Mouse (Mus musculus) MEL (cell line): Measurements from ENCODE around the gene Zpr1.

Experiments
- CTCF ChIP-seq, 3 experiments: IDR thresholded peaks in 2 of 3; conservative IDR thresholded peaks in 1 of 3; 2 replicates each; pipeline ENCODE4 v1.5.1; 2011 to 2012; ENCODE audit warnings: low read length in 3 of 3, low read depth in 2 of 3, mild to moderate bottlenecking in 2 of 3, improper control_type of control experiment in 1 of 3, inconsistent platforms in 1 of 3, mixed read lengths in 1 of 3, moderate library complexity in 1 of 3; ENCODE audit not compliant: control insufficient read depth in 1 of 3, insufficient read depth in 1 of 3, poor library complexity in 1 of 3, severe bottlenecking in 1 of 3
- ELF1 ChIP-seq: IDR thresholded peaks from 2 replicates; pipeline ENCODE4 v1.6.1; 2014; ENCODE audit warnings: low read depth, mild to moderate bottlenecking, inconsistent platforms, low read length, improper control_type of control experiment, moderate library complexity
- EP300 ChIP-seq, 2 experiments: IDR thresholded peaks; 2 replicates each; pipeline ENCODE4 v1.6.1; 2011; ENCODE audit warnings: improper control_type of control experiment in 2 of 2, low read length in 2 of 2, low read depth in 1 of 2, mild to moderate bottlenecking in 1 of 2
- ETS1 ChIP-seq: IDR thresholded peaks from 2 replicates; pipeline ENCODE4 v1.6.1; 2012; ENCODE audit warnings: low read depth, mild to moderate bottlenecking, inconsistent platforms, low read length, improper control_type of control experiment, moderate library complexity
- GABPA ChIP-seq: IDR thresholded peaks from 2 replicates; pipeline ENCODE4 v1.6.1; 2012; ENCODE audit warnings: low read depth, mild to moderate bottlenecking, inconsistent platforms, low read length, improper control_type of control experiment, moderate library complexity
- GATA1 ChIP-seq: IDR thresholded peaks from 2 replicates; pipeline ENCODE4 v1.6.1; 2011; ENCODE audit warnings: low read depth, low read length, improper control_type of control experiment
- MAFK ChIP-seq: IDR thresholded peaks from 2 replicates; pipeline ENCODE4 v1.6.1; 2011; ENCODE audit warnings: low read depth, mild to moderate bottlenecking, low read length, improper control_type of control experiment, borderline replicate concordance
- MAZ ChIP-seq: IDR thresholded peaks from 2 replicates; pipeline ENCODE4 v1.6.1; 2012; ENCODE audit warnings: low read depth, mild to moderate bottlenecking, inconsistent platforms, low read length, improper control_type of control experiment
- MEF2A ChIP-seq: IDR thresholded peaks from 2 replicates; pipeline ENCODE4 v1.6.1; 2014; ENCODE audit warnings: low read depth, mild to moderate bottlenecking, inconsistent platforms, low read length, improper control_type of control experiment; ENCODE audit not compliant: poor library complexity, insufficient replicate concordance, severe bottlenecking; ENCODE audit errors: extremely low read depth
- POLR2A ChIP-seq, 2 experiments: IDR thresholded peaks; 2 replicates each; pipeline ENCODE4 v1.6.1; 2011 to 2012; ENCODE audit warnings: low read length in 2 of 2, mild to moderate bottlenecking in 2 of 2, control low read depth in 1 of 2, improper control_type of control experiment in 1 of 2, low read depth in 1 of 2, moderate library complexity in 1 of 2; ENCODE audit not compliant: control insufficient read depth in 1 of 2, insufficient read depth in 1 of 2, poor library complexity in 1 of 2
- POLR2AphosphoS2 ChIP-seq: IDR thresholded peaks from 2 replicates; pipeline ENCODE4 v1.6.1; 2011; ENCODE audit warnings: low read length, improper control_type of control experiment
- RAD21 ChIP-seq: IDR thresholded peaks from 2 replicates; pipeline ENCODE4 v1.6.1; 2011; ENCODE audit warnings: mild to moderate bottlenecking, low read depth, low read length, improper control_type of control experiment
- TAL1 ChIP-seq: IDR thresholded peaks from 2 replicates; pipeline ENCODE4 v1.6.1; 2012; ENCODE audit warnings: mild to moderate bottlenecking, inconsistent platforms, low read length, moderate library complexity, mixed read lengths
- USF1 ChIP-seq: IDR thresholded peaks from 2 replicates; pipeline ENCODE4 v1.6.1; 2014; ENCODE audit warnings: low read depth, mild to moderate bottlenecking, inconsistent platforms, low read length, improper control_type of control experiment, moderate library complexity

DNA sequence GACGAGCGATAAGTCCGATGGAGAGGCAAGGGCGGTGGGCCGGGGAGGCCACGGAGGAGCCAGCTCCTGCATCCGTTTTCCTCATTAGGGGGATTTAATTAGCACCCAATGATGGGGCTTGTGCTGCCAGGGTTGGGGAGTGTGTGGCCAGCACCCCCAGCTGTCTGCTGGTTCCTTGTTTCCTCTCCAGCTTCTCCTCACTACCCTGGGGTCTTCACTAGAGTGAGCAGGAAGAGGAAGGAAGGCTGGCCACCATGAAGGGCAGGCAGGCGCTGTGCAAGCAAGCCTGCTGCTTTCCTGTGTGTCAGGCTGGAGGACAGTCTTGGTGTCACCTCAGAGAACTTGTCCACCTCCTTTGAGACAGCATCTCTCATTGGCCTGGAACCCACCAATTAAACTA lies 44.0 kb downstream of the Zpr1 start:
- no peak for TF ChIP-seq CTCF (IDR thresholded peaks at IDR 0.05 in 2 of 3, conservative IDR thresholded peaks at IDR 0.05 in 1 of 3; ENCODE audit: control insufficient read depth in 1 of 3, insufficient read depth in 1 of 3, low read depth in 2 of 3, low read length in 3 of 3, poor library complexity in 1 of 3, severe bottlenecking in 1 of 3)
- no peak for TF ChIP-seq POLR2AphosphoS2
- no peak for TF ChIP-seq GATA1
- TF ChIP-seq TAL1: no peak
- no peak for TF ChIP-seq RAD21
- TF ChIP-seq POLR2A (IDR thresholded peaks at IDR 0.05; ENCODE audit: control insufficient read depth in 1 of 2, insufficient read depth in 1 of 2, low read depth in 1 of 2, low read length in 2 of 2, poor library complexity in 1 of 2): no peak
- no peak for TF ChIP-seq MAZ
- no peak for TF ChIP-seq GABPA
- TF ChIP-seq USF1: no peak
- TF ChIP-seq MAFK: no peak
- TF ChIP-seq ETS1: no peak
- no peak for TF ChIP-seq ELF1
- TF ChIP-seq MEF2A: no peak
- TF ChIP-seq EP300 (IDR thresholded peaks at IDR 0.05; ENCODE audit: low read depth in 1 of 2, low read length in 2 of 2): no peak
